Mouse (Mus musculus): ENCODE data around the gene Cyb5r1. TPM values are rescaled to one million over a fixed set of nuclear protein-coding genes. Genes with fewer than 3 reads are reported as not detected.

Cyb5r1 gene
- total RNA-seq, 2 experiments from 2014 or later, result 21.0 to 33.0 TPM

DNA sequence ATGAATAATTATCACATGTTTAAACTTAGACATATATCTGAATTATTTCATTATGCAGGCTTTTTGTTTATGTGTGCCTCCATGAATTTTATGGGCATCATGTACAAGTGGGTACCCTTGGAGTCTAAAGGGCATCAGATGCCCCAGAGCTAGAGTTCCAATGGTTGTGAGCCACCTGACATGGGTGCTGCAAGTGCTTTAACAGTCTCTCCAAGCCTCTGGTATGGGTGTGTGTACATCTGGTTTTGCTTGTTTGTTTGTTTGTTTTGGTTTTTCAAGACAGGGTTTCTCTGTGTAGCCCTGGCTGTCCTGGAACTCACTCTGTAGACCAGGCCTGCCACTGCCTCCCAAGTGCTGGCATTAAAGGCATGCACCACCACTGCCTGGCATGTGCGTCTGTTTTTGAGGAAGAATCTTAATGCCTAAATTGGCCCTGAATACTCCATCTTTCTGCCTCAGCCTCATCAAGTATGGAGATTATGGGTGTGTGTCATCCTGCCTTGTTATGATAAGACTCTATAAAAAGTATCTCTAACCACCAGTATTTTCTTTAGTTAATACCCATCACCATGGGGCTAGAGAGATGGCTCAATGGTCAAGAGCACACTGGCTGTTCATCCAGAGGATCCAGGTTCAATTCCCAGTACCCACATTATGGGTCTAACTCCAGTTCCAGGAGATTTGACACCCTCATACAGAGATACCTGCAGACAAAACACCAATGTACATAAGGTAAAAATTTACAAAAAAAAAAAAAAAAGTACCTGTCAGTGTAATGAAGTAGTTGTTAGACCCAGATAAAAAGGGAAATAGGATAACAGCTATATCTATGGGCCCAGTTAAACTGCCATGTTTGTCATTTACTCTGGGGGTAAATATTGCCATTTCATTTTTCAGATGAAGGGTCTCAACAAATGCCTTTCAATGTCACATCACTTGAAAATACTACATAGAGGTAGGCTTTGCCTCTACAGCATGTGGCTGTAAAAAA is 55.2 kb downstream of the Cyb5r1 start:
- DNase-seq, result no peak

Other genes with a start within 250 kb of the Cyb5r1 start
- 1 to 10 TPM; 1.4 to 2.4 TPM for gene Chil1, start 223.4 kb upstream of the Cyb5r1 start, total RNA-seq (2021)
- 1 to 10 TPM; 4.2 to 5.0 TPM for gene Mybph, start 212.1 kb upstream of the Cyb5r1 start, total RNA-seq (2021)
- 10 to 100 TPM; 70.4 to 83.0 TPM for gene Adora1, start 170.1 kb upstream of the Cyb5r1 start, total RNA-seq (2021)
- gene Myog, start 115.6 kb upstream of the Cyb5r1 start, total RNA-seq (2021), result 1 to 10 TPM; 2.0 to 9.6 TPM
- gene Ppfia4, start 72.6 kb upstream of the Cyb5r1 start, total RNA-seq (2021), result 1 to 10 TPM; 1.5 to 3.0 TPM
- gene Tmem183a, start 43.6 kb upstream of the Cyb5r1 start, total RNA-seq (2021), result 10 to 100 TPM; 39.9 to 48.3 TPM
- gene 4933406M09Rik, start 19.6 kb upstream of the Cyb5r1 start, total RNA-seq (2021), result not detected
- gene Adipor1, start 9.8 kb downstream of the Cyb5r1 start, total RNA-seq (2021), result 100 to 1,000 TPM; 114 to 116 TPM
- 10 to 100 TPM; 16.4 to 22.3 TPM for gene Klhl12, start 50.0 kb downstream of the Cyb5r1 start, total RNA-seq (2021)
- 10 to 100 TPM; 22.6 to 26.6 TPM for gene Rabif, start 89.1 kb downstream of the Cyb5r1 start, total RNA-seq (2021)
- gene Mgat4e, start 144.1 kb downstream of the Cyb5r1 start, total RNA-seq (2021), result not detected
- gene Kdm5b, start 154.6 kb downstream of the Cyb5r1 start, total RNA-seq (2021), result 10 to 100 TPM; 34.9 to 45.3 TPM
- gene Syt2, start 241.1 kb downstream of the Cyb5r1 start, total RNA-seq (2021), result 1 to 10 TPM; 1.3 to 5.2 TPM